Mouse (Mus musculus) kidney, adult 11 months (tissue): ENCODE results near the gene Vwce.

Source experiments
- DNase-seq: peaks from one replicate; pipeline ENCODE4 v3.0.0; 2022

The Vwce gene

DNA sequence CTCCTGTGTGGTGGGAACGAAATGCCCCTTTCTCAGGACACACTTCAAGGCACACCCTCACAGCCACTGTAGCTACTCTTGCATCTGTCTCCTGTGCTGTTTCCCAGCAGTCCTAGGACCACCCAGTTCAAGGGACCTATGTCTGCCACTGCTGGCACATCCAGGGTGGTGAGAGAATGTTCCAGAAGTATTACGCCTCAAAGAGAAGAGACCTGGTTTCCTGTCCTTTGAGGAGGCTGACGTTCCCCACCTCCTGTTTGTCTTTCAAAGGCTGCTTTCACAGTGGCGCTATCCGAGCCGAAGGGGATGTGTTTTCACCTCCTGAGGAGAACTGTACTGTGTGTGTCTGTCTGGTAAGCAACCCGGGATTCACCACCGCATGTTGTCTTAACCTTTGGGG lies 14.1 kb downstream of the Vwce start:
- DNase-seq, result no peak

DNA sequence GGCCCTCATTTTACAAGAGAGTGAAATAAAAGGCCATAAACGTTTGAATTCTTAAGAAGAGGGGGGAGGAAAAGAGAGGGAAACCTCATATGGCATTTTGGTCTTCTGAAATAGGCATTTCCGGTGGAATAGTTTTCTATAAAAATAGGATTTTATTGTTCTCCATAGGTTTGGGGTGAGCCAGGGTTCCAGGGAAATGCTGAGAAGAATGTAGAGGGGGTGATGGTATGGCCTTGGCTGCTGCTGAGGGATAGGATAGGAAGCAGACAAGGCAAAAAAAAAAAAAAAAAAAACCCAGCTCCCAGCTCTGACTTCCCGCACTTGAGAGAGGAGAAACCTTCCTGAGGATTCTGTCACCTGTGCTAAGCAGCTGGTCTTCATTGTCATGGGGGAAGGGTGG lies 22.0 kb downstream of the Vwce start:
- no peak for DNase-seq

DNA sequence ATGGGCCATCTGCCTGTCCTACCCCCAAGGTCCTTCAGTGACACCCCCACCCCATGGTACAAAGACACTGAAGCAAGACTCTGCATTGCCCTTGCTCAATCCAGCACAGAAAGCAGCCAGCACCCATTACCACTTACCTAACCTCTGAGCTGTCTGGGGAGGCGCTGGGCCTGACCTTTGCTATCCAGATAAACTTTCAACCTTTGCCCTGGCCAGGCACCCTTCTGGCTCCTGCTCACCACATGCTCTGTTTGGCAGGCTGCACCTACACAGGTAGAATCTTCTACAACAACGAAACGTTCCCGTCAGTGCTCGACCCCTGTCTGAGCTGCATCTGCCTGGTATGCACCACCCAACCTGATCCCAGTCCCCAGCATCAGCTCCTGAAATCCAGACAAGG lies 23.7 kb downstream of the Vwce start:
- DNase-seq, result peak; percentile 54

DNA sequence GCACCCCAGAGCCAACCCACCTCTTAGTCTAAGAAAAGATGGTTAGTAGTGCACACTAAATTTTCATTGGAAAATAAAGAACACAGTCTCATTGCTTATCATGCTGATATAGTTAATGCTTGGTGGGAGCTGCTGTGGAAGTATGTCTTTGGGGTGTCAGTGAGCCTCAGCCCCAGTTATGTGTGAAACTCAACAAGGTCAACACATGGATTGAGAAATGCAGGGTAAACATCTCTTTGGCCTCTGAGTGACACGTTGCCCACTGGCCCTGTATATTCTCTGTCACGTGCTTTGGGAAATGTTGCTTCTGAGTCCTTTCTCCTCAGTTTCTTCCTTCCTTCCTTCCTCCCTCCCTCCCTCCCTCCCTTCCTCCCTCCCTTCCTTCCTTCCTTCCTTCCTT lies 24.4 kb downstream of the Vwce start:
- DNase-seq, result no peak

DNA sequence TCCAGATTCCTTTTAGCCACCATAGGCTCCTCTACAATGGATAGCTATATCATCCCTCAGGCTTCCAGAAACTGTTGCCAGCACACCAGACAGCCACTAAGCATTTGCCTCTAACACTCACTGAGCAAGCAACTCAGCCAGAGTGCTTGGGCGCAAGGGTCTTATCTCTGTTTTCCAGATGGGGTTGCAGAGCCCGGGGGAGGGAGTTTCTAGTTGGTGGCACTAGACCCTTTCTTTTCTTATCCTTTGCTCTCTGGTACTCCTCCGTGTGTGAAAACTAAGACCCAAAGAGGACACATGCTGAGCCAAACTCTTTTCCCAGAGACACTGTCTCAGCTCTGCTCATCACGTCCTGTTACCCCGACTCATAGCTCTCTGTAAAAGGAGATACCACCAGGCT lies 27.4 kb downstream of the Vwce start:
- no peak for DNase-seq

DNA sequence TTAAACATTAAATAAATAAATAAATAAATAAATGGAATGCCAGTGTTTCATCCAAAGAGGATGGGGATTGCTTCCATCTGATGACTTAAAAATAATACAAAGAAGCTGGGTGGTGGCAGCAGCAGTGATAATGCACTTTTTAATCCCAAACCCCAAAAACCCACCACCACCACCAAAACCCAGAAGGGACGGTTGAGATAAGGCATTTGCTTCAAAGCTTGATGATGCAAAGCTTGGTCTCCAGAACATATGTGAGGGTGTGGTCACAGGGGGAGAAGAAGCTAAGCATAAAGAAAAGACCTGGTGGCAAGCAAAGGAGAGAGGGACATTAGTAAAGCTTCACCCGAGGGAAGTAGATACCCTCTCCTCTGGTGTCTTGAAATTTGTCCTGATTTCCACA lies 27.9 kb downstream of the Vwce start:
- no peak for DNase-seq

DNA sequence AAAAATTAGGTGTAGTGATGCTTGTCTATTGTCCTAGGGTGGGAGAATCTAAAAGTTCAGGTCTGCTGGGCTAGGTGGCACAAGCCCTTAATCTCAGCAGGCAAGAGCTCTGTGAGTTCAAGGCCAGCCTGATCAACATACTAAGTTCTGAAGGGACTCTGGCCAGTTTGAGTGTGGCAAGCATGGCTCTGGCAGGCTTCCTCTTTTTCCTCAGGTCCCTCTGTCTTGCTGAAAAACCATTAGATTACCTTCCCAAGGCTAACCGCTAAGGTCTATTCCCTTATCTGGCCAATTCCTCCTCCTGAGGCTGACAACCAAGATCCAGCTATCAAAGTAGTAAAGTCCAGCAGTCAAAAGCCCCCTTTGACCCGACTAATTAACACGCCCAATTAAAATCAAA lies 28.7 kb downstream of the Vwce start:
- no peak for DNase-seq

DNA sequence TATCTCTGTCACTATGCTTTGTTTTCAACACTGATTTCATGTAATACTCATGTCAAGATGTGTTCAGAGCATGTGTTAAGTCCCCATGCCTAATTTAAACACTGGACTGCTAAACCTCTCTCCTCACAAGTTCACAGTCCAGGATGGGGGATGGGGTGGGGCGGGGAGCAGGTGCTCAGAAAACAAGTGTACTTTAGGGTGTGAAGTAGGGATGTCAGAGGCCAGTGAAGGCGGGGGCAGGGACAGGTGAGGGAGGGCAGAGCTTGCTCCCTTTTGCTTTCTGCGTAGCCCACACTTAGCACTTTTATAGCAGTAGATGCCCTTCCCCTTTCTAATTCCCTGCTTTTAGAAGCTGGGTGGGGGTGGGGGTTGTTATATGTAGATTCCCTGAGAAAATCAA lies 31.1 kb downstream of the Vwce start:
- DNase-seq, result no peak

DNA sequence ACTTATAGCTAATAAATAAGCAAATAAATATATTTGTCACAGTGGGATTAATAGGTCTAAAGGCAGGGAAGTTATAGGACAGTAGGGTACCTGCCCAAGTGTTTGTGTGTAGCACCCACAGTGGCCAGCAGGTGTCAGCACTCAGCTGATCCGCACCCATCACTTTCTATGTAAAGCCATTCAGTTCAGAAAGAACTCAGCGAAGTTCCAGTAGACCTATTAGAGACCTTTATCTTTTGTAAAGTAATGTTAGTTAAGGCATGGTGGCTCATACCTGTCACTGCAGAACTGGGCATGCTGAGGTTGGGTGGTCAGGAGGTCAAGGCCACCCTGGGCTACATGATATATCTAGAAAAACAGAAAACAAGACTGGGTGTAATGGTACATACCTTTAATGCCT lies 31.5 kb downstream of the Vwce start:
- DNase-seq, result peak; percentile 26

DNA sequence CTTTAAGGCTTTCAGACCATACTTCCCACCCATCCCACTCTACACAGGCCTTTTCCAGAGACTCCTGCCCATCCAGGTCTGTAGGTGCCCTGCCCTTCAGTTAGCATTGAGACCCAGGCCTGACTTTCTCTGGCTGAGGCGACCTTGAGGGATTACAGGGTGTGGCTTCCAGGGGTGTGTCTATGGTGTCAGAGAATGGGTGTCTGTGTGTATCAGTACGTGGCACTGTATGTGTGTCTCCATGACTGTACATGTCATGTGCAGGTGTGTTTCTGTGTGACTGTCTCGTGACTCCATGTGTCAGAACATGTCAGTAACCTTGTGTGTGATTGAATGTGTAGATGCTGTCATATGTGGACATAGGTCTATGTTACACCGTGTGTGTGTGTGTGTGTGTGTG lies 37.3 kb downstream of the Vwce start:
- no peak for DNase-seq

DNA sequence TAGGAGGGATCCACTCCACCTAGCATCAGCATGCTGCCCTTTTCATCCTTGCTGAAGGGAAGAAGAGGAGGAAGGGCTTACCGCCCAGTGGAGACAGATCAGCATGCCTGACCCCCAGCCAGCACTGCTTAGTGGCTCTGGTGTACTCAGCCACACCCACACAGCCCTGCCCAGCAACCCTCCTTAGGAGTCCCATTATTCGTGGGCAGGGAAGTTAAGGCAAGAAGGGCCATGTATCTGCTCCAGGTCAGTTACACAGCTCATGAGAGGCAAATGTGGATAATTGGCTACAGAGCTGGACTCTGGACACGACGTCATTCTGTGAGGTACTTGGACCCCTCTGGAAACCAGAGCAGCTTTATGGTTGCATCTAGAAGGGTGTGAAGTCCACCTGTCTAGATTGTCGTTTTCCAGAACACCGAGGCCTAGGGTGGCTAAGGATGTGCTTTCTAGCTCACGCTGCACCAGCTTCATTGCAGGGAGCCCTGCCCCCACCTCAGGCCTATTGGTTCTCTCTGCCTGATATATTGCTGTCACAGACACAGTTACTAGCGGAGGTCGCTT lies 37.9 kb downstream of the Vwce start:
- no peak for DNase-seq

DNA sequence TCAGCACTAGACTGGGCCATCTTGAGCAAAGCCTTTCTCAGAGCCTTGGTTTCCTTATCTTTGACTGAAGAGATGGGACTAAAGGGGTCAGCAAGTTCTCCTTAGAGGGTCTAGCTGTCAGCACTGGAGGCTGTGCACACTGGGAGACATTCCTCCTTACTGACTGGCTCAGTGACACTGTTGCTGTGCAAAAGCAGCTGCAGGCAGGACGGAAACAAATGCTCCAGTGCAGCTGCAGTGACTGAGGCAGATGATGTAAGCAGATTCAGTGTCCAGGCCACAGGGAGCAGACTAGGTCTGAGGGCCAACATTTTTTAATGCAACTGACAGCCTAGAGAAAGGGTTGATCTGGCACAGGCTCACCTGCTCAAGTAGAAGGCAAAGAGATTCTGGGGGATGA lies 39.3 kb downstream of the Vwce start:
- no peak for DNase-seq

DNA sequence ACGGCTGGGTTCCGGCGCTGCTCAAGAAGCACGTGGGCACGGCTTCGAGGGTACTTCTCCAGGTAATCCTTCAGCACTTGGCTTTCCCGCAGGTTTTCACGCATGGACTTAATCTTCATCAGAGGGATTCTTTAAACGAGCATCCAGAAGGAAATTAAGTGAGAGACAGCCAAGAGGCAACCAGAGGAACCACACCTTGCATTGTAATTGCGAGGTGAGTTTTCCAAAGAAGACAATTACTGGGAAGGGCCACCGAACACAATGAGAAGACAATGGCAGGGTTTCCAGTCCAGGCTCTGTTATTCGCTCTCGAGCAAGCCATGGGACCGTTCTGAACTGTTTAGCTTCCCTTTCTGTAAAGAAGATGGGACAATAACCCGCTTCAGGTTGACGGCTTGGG lies 42.6 kb downstream of the Vwce start:
- no peak for DNase-seq

DNA sequence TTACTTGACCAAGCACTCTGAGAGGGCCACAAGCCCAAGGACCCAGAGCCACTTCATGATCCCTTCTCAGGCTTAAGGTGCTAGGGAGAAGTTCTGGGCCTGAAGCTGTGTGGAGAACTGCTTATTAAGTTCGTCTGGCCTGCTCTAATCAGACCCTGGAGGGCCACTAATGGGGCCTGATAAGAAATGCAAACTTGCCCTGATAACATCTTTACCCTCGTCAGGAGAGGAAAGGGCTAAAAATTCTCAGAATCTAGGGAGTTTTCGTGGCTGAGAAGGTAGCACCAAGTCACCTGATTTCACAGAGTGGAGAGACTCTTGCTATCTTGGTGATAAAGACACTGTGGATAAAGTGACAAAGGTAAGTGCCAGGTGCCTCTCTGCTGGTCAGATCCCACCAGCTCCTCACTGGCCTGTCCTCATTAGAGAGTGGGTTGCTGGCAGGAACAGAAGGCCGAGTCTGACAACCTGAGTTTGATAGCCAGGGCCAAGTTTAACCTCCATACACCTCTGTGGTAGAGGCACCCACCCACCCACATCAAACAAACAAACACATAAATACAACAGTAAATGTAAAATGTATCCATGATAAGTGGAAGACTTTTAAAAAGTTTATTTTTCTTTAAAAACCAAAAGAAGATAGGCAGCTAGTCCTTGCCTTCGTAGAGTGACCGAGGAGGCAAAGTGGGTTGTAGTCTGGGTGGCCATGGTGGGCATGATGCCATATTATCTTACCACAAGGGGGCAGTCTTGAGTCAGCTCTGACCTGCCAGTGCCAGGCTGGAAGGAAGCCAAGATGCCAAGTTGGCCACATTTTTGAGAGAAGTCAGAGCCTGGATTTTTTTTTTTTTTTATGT lies 44.1 kb downstream of the Vwce start, which contains the start of gene Pga5:
Gene Pga5, minus strand, starts transcription at position 157 of the 857 bp plus-strand sequence.
- peak; percentile 68 for DNase-seq

DNA sequence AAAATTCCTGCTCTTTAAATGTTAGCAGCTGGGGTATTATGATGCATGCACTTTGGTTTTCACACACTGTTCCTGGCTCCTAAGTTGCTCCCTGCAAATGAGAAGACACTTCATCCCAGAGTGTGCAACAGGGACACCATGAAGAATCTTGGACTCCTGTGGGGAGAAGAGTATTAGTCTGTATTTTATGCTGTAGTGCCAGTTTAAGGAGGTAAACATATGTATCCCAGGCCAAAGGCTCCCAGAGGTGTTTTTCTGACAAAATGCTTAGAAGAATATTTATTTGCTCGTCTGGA lies 44.7 kb downstream of the Vwce start:
- DNase-seq, result no peak

DNA sequence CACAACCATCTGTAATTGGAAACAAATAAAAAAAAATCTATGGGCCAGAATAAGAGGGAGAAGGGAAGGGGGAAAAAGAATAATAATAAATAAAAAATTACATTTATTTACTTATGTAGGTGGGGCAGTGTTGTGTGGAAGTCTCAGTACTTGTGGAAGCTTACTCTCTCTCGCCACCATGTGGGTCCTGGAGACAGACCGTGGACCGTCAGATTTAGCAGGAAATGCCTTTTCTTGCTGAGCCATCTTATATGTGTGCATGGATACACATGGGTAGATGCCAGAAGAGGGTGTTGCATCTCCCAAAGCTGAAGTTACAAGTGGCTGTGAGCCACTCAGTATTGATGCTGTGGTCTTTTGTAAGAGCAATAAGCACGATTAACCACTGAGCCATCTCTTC lies 47.6 kb downstream of the Vwce start:
- DNase-seq, result no peak

DNA sequence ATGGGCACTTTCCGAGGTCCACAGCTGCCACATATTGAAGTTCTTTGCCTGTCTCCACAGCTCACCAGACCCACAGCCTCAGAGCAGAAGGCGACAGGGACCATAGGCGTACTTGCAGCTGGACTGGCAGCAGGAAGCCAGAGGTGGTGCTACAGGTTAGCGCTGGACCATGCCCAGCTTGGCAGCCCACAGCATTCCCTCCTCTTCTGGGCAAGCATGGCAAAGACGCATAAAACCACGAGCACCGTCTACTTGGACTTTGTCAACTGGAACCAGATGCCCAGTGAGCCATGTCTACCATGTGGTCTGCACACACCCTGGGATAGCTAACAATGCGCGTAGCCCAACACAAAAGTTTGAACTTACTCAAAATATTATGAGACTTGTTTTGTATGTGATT lies 51.1 kb downstream of the Vwce start:
- DNase-seq, result peak; percentile 85

DNA sequence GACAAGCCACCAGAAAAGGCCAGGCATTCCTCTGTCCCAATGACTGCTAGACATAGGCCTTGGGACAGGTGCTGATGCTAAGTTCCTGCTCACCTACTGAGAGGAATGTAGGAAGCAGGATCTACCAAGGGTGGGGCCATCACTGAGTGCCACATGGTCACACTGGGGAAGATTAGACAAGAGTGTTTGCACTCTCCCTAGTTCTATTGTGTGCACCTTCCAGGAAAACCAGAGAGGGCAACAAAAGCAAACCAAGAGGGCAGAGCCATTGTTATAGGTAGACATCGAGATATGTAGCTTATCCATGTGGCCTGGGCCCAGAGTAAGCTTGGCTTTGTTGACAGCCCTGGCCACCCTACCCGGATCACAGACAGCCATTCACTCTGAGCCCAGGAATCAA lies 51.7 kb downstream of the Vwce start:
- DNase-seq, result no peak

DNA sequence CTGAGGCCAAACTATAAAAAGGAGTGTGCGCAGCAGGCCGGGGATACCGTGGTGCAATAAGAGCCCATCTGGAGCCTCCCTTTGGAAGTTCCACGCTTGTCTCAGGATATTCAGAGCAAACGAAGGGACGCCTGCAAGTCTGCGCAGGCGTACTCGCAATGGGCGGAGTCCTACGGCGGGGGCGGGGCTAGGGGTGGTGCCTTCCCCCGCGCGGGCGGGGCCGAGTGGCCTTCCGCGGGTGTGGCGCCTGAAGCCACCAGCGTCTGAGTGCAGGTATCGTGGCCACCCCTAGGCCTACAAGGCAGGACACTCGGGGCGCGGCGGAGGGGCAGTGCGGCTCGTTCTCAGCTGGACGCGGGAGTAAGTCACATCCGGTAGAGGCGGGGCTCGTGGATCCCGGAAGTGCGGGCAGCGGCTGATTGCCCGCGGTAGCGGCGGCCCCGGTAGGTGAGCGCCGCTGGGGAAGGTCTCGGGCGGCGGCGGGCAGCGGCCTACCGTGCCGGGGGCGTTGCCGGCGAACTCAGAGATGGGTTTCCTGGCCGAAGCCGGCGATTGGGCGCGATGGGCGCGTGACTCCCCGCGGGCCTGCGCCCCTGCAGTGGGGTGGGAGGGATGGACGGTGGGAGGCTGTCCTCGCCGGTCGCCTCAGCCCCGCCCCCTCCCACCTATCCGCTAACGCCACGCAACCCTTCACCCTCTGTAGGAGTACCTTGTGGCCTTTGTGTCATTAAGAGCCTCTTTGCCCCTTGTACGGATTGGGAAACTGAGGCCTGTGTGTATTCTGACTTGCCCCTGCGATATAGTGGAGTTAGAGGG lies 54.7 kb downstream of the Vwce start, which contains the start of gene Vps37c:
Gene Vps37c, plus strand, starts transcription at position 199 of the 816 bp plus-strand sequence.
- DNase-seq, result peak; percentile 94

DNA sequence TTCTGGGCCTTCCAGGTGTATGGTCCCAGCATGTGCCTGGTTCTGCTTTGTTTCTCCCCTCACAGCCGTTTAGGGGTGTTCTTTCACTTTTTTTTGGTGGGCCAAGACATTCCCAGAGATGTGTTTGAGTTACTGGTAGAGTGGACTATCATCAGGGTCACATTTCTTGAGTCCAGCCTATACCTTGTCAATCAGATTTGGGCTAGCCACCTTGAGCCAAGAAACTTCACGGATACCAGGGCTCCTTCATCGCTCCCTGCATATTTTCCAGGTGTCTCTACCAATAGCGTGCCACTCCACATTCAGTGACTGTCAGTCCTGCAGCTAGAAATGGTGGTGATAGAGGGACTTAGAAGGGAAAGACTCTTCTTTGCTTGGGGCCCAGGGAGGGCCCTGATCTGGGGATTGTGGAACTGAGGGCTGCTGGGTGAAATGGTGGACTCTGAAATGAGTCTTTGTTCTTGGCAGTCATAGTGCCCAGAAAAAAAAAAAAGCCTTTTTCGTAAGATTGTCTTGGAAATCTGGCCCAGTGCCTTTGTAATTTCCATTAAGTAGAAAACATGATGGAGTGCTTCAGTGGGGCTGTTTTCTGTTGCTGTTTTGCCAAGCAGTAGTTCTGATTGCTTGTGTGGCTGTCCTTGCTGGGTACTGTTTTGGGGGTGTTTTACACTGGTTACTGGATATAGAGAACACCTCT lies 55.6 kb downstream of the Vwce start:
- no peak for DNase-seq

DNA sequence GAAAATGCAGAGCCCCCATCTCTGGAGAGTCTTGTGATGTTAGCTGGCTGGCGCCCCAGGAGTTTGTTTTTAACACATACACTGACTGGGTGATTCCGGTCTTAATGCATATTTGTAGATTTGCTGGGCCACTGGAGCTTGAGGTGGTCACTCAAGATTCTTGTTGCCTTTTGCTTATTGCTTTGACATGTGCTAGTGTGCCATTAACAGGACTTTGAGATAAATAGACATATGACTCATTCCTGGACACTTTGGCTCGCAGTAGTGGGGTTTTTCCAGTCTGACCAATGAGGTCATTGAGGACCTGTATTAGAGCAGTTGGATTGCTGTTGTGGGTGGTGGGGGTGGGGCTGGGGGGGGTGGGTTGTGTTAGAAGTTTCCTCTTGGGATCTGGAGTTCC lies 56.3 kb downstream of the Vwce start:
- DNase-seq, result peak; percentile 72

DNA sequence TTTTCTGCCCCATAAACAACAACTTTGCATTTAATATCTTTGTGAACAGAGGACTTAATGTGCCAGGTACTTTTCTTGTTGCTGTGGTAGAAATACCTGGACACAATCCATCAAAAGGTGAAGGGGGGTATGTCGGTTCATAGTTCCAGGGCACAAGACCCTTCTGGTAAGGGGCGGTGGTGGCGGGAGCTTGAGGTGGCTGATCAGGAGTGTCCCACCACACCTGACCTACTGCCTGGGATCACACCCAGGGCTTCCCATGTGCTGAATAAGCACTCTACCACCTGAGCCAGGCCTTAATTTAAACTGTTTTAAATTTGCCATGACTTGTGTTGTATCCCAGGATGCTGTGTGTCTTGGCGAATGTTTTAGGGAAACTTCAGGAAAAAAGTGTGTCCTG lies 57.1 kb downstream of the Vwce start:
- DNase-seq, result no peak

DNA sequence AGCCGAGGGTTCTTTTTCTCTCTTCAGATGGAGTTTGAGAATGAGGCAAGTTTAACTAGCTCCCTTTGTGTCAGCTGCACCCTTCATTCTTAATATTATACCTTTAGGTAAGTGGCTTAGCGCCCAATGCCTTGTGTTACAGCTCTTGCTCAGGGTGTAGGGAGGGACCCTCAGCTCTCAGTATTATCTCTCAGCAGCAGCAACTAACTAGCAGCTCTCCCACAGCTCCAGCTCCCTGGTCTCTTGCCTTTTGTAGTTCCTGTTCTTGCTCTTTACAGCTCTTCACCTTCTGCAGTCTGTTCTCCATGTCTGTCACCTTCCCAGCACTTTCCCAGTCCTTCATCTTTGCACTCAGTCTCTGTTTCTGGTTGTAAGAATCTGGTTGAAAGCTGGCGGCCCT lies 57.6 kb downstream of the Vwce start:
- no peak for DNase-seq
